Mouse (Mus musculus): ENCODE data around the gene Tmem114.

The Tmem114 gene

GRCm38 (mm10) chr16:8409197-8409596 is 15.7 kb downstream of the Tmem114 start:
- peak; percentile 11 for DNase-seq (ENCODE audit: low read depth)

DNA sequence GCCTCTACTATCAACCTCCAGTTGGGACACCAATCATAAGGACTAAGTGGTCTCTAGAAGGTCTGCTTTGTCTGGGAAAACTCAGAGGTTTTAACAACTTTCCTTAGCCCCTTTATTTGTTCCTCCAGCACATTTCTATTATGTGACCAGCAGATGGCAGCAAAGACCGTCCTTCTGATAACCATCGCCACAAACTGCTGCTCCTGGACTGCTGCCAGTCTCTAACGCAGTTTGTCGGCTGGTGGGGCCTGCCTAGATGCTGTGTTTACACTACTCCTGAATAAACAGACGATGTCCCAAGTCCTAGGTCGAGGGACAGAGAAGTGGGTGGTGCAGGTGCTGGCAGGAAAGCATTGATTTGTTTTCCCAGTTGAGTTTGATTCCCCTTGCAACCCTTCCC is 18.2 kb downstream of the Tmem114 start:
- peak; percentile 49 for DNase-seq (ENCODE audit: low read depth)

DNA sequence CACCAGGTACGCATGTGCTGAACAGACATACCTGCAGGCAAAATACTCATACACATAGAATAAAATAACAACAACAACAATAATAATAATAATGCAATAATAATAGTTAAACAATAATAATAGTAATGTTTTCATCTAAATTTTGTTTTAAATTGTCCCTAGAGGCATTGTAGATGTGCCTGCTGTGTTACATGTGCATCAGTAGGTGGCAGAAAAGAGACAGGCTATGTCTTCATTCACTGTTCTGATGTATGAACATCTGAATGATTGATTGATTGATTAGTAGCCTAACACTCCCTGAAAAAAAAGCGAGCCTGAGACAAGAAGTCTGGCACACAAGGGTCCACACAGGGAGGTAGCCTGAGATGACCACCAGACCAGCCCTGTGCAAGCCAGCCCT is 22.3 kb downstream of the Tmem114 start:
- no peak for DNase-seq (ENCODE audit: low read depth)

DNA sequence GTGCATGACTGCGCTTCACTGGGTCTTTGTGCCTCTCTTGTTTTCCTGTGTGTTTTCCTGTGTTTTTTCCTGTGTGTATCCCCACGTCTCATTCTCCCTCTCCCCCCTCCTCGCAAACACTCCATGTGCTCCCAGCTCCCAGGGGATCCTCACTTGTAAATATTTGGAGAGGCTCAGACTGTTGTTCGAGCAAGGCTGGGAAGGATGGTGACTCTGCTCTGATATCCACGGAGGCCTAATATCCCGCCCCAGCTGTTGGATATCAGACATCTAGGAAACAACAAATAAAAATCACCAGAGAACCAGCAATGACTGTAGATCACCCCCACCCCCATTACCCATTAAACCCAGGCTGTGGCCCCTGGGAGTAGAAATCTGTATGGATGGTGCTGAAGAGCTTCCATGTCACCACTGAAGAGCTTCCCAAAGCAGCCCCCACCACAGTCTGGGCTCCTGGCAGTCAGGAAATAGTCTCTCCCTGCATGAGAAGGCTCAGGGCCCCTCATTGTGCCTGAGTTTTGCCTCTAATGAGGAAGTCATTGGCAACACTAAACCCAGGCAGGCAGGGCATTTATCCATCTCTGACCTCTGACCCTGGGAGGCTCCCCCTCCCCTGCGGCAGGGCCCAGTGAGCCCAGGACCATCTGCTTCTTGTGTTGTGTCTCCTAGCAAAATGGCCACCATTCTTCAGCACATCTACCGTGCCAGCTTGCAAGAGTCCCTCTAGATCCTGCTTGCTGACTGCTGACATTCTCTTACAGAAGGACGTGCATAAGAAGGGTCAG is 23.6 kb downstream of the Tmem114 start:
- DNase-seq (ENCODE audit: low read depth), result no peak

GRCm38 (mm10) chr16:8399868-8400267 is 25.1 kb downstream of the Tmem114 start:
- DNase-seq (ENCODE audit: low read depth), result no peak

DNA sequence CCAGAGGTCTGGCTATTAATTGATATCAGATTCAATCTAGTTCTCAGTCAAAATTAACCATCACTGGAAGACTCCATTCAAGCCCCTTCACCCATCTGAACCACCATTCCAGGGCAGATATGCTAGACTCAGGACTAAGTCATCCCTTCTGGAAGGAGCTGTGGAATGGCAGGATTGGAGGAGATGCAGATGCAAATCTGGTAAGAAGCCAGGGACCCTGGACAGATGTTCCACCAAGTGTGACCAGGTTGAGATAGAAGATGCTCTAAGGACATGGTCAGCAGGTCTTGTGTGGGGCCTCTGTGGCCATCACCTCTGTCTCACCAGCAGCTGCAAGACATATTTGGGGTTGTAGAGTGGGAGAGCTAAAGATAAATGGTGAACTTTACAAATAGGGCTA is 30.0 kb downstream of the Tmem114 start:
- no peak for DNase-seq (ENCODE audit: low read depth)

GRCm38 (mm10) chr16:8388491-8388890 is 36.4 kb downstream of the Tmem114 start:
- no peak for DNase-seq (ENCODE audit: low read depth)

DNA sequence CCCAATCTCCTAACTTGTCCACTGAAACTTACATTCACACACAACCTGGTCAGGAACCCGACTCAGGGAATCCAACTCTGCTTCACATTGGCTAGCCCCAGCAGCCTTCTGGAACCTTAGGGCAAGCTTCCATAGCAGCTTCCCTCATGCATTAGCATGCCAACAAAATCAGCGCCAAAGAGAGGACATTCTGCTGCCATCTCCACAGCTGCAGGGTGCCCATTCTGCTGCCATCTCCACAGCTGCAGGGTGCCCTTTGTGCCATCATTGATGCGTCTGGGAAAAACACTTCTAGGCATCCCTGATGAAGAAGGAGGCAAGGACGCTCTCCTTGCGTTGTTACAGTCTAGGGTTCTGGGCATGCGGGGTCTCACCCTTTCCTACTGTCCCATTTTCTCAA is 38.5 kb downstream of the Tmem114 start:
- no peak for DNase-seq (ENCODE audit: low read depth)

- no peak for DNase-seq (ENCODE audit: low read depth)
Measured at GRCm38 (mm10) chr16:8385679-8386078, 39.3 kb downstream of the Tmem114 start.

DNA sequence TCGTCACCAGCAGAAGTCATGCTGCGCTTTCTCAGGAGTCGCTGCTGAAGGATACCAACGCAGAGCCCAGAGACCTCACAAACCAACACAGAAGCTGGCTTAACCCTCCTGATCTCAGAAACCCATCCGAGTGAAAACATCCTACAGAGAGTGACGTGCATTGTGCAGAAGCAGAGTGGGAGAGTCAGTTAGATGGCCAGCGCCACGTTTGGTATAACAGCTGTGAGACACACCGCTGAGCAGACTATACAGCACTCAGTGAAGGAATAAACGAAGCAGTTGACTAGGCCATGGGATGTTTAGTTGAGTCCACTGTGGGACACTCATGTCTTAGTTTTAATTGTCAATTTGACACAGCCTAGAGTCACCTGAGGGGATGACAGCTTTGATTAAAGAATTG is 40.2 kb downstream of the Tmem114 start:
- DNase-seq (ENCODE audit: low read depth), result no peak

DNA sequence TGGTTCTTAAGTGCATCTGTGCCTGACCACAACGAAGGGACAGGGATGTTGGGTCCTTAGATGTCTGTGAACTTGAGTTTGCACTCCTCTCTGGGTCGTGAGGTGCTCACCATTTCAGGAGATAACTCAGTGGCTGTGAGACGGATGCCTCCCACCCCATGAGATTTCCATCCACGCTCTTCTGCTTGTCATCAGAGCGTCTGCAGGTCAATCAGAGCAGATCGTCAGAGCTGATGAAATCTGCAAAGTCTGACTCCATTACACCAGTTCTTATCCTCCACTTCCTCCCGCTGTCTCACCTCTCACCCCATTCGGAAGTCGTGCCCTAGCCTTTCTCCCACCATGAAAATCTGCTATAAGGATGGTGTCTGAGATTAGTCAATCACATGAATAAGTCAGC is 41.5 kb downstream of the Tmem114 start:
- no peak for DNase-seq (ENCODE audit: low read depth)

DNA sequence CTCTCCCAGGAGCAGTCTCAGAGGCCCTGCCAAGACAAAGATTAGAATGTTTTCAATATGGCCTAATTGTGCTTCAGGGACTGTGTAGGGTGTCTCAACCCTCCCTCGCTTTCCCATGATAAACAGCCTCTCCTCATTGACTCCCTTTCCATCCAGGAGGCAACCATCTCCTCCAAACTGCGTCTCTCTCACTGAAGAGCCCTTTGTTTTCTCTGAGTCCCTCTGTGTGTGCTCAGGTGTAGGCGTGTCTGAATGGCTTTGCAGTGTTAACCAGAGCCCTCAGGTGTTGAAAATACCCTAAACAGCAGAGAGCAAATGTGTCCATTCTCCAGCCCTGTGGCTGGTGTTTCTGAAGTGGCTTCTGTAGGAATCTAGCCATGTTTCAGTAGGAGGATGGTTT is 61.9 kb downstream of the Tmem114 start:
- DNase-seq (ENCODE audit: low read depth), result no peak

All from c-Kit-positive CD71-positive TER-119-negative erythroid progenitor cells, embryonic 14.5 days (primary cell).